In the genomic region with DNA sequence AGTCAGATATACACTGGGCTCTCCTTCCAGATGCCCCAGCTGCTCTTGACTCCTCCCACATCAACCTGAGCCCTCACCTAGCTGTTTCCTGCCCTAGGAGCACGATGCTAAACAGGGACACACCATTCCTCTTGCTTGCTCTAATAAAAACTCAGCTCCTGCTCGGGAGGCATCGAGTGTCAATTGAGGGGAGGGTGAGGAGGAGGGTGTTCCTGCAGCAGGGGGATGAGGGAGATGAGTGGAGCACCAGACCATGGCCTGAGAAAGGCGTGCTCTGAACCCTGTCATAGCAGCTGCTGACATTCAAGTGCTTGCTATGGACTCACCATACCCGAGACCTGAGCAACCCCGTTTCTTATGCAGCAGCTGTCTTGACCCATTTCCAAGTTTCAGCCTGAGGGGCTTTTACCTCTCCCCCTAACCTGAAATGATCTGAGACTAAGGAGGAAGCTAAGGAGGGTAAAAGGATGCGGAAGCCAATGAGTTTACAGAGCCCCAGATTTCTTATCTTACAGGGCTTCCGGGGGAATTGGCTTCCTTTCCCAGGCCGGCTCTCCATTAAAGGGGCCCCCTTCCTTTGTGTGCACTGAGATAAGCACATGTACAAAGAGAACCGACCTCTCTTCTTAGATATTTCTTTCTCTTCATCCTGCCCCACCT, we compare ENCODE assay signal across 10 mouse cellular contexts. TPM values are rescaled to one million over a fixed set of nuclear protein-coding genes. Genes with fewer than 3 reads are reported as not detected.
DNase-seq lines count a peak whose midpoint lies in the region; ATAC-seq and TF ChIP-seq lines count a peak whose summit lies in the region.
"Had no signal": no experiment of that assay in that cellular context is flagged by ENCODE, and none has a peak within 500 bp of the region (broad histone marks: within the 10 kb centered on the region; RNA-seq: fewer than 3 reads in every experiment).

No protein-coding gene starts in this region.

- peaks cover 33 to 38% of the 10 kb centered on the region in 2 experiments for H3K4me1 ChIP-seq in heart, embryonic 14.5 days (ENCODE audit: control insufficient read depth in 2 of 2, insufficient read depth in 2 of 2, low read length in 2 of 2)
- H3K4me1 ChIP-seq in G1E (ENCODE audit: insufficient read depth, low read depth, low read length), result peaks cover 51% of the 10 kb centered on the region

- no peak overlapping the region for H3K4me3 ChIP-seq in heart, embryonic 14.5 days (ENCODE audit: control insufficient read depth in 1 of 2, insufficient read depth in 1 of 2, low read depth in 1 of 2, low read length in 2 of 2)
- peak overlapping the region; percentile 65; the same call in 1 of the 2 replicates for H3K4me3 ChIP-seq in G1E (ENCODE audit: low read depth, low read length)

- H3K9ac ChIP-seq in heart, embryonic 14.5 days (ENCODE audit: low read length), result no peak overlapping the region

- no peak for TF ChIP-seq CTCF in G1E (IDR thresholded peaks at IDR 0.05; ENCODE audit: low read depth, low read length)

- H3K36me3 ChIP-seq in heart, embryonic 14.5 days (ENCODE audit: control insufficient read depth, insufficient read depth, low read length), result no peaks in the 10 kb centered on the region
- no peaks in the 10 kb centered on the region for H3K36me3 ChIP-seq in G1E (replicated peaks)

- peak overlapping the region; percentile 32 for H3K4me2 ChIP-seq in heart, embryonic 14.5 days (ENCODE audit: low read length)

- no peaks in the 10 kb centered on the region for H3K9me3 ChIP-seq in heart, embryonic 14.5 days (ENCODE audit: control insufficient read depth, low read length)
- no peaks in the 10 kb centered on the region for H3K9me3 ChIP-seq in G1E (replicated peaks)

- DNase-seq in heart, postnatal 36 days, result no peak
- DNase-seq in G1E (ENCODE audit: low spot score), result peak; percentile 58
- no peak for DNase-seq in left cerebral cortex, adult 9 months (ENCODE audit: low spot score in 2 of 2)
- no peak for DNase-seq in frontal cortex, adult 2 months (ENCODE audit: extremely low spot score in 1 of 2, low spot score in 1 of 2)
- no peak for DNase-seq in cerebellum, postnatal 10 days
- DNase-seq: cerebellum, adult 2 months; kidney, adult 11 months had no signal

- 12% methylated on average over 10 of the region's 10 CpGs for WGBS in heart, embryonic 14.5 days

- peak overlapping the region; percentile 26 to 38 for H3K27ac ChIP-seq in heart, embryonic 14.5 days (replicated peaks in 1 of 2; ENCODE audit: control insufficient read depth in 1 of 2, insufficient read depth in 1 of 2, low read depth in 2 of 2, low read length in 2 of 2)

- peak; percentile 36; the same call in 1 of the 2 replicates for ATAC-seq in heart, embryonic 14.5 days (ENCODE audit: insufficient number of reproducible peaks, insufficient read depth, low FRiP score, low read depth)
- peak; percentile 86 for ATAC-seq in G1E (ENCODE audit: extremely low read depth, insufficient number of reproducible peaks, low FRiP score, poor library complexity, severe bottlenecking)
- ATAC-seq in hematopoietic stem cell, adult 5-6 weeks (replicated peaks in 1 of 2; ENCODE audit: insufficient read depth in 1 of 2, low FRiP score in 2 of 2, low TSS enrichment in 1 of 2, low read depth in 1 of 2, poor library complexity in 2 of 2, severe bottlenecking in 2 of 2), result peak; percentile 49 to 61
- ATAC-seq in megakaryocyte-erythroid progenitor cell, adult 5-6 weeks (replicated peaks; ENCODE audit: low FRiP score, low TSS enrichment, poor library complexity, severe bottlenecking), result peak; percentile 83

- intact Hi-C loops in heart, postnatal 36 days (cut with DNase I), result no loop called here

- H3K27me3 ChIP-seq in heart, embryonic 14.5 days (ENCODE audit: control insufficient read depth, insufficient read depth, low read length), result no peaks in the 10 kb centered on the region
- H3K27me3 ChIP-seq in G1E (ENCODE audit: insufficient read depth, low read length), result no peaks in the 10 kb centered on the region

RNA-seq across cellular contexts. Expression of gene Cdc7, which starts 51.4 kb away (rescaled TPM):
- 24.8 and 25.0 TPM in 2 replicates for polyA plus RNA-seq in heart, embryonic 14.5 days (2014; fragmentation: Nextera tagmentation; extraction: Ambion mirVana)
- under 1 TPM; 0.39 to 0.60 TPM for total RNA-seq in heart, postnatal 36 days (2021)
- total RNA-seq in G1E (2014; fragmentation: Nextera tagmentation), result 33.5 and 37.7 TPM in 2 replicates
- total RNA-seq in G1E (2017), result 43.7 and 43.8 TPM in 2 replicates
- polyA plus RNA-seq in G1E (2012), result 6.7 and 8.7 TPM in 2 replicates
- 37.8 and 41.8 TPM in 2 replicates for total RNA-seq in hematopoietic stem cell, adult 5-6 weeks (2017)
- total RNA-seq in megakaryocyte-erythroid progenitor cell, adult 5-6 weeks (2014; fragmentation: Nextera tagmentation), result 44.2 and 51.0 TPM in 2 replicates
- total RNA-seq in megakaryocyte-erythroid progenitor cell, adult 5-6 weeks (2017), result 27.8 and 40.3 TPM in 2 replicates
- 18.7 and 24.2 TPM in 2 replicates for polyA plus RNA-seq in frontal cortex, adult 2 months (2012; rRNA removed)

Comparison
In these comparisons a context has a peak if more than half of its experiments do, and no peak if none do; other contexts are left out.
1. ATAC-seq: peak in every context shown above with its lines; median percentile 86 in G1E; 83 in megakaryocyte-erythroid progenitor cell, adult 5-6 weeks; 55 in hematopoietic stem cell, adult 5-6 weeks; 36 in heart, embryonic 14.5 days.
2. RNA of gene Cdc7, which starts 51.4 kb away (total RNA-seq): 27.8 to 51.0 TPM in megakaryocyte-erythroid progenitor cell, adult 5-6 weeks, 33.5 to 43.8 TPM in G1E and 37.8 to 41.8 TPM in hematopoietic stem cell, adult 5-6 weeks; 0.39 to 0.60 TPM in heart, postnatal 36 days; every median in the first group is over 10 times any median in the second.